Mouse (Mus musculus) ES-CJ7 (cell line): ENCODE data around the gene Plekho2.

Experiments used
- DNase-seq: peaks from one replicate; pipeline ENCODE4 v3.0.0; 2011; ENCODE audit warnings: low read depth, low spot score

Plekho2 gene

DNA sequence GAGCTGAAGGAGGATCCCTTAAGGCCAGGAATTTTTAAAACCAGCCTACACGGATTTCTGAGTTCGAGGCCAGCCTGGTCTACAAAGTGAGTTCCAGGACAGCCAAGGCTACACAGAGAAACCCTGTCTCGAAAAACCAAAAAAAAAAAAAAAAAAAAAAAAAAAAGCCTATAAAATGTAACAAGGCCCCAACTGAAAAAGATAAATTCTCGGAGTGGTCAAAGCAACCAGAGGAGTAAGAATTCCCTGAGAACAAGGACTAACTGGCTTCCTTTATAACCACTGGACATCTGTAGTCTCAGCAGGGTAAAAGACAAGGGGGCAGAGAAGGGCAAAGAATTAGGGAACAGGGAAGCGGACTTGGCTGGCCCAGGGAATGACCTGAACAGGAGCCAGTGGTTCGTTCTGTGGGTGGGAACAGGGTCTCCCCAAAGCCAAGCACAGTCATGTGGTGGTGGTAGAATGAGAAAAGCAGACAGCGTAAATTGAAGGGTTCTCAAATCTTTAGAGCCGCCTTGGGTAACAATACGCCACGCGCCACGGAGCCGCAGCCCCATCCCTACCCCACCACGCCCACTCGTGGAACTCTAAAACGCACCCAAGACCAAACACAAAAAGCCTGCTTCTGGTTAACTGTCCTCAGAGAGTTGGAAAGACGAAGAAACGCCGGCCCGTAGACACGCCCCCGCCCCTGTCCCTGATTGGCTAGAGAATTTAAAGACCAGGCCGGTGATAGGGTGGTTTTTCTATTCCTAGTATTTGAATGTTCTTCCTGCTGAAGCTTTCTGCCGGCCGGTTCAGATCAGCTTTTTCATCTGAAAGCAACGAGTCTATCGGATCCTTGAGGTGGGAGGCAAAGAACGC lies 6.8 kb upstream of the Plekho2 start, which contains the start of gene Pif1:
Pif1 (plus strand) TSS at position 755 of the 864 bp plus-strand sequence.
- DNase-seq, result peak; percentile 94

DNA sequence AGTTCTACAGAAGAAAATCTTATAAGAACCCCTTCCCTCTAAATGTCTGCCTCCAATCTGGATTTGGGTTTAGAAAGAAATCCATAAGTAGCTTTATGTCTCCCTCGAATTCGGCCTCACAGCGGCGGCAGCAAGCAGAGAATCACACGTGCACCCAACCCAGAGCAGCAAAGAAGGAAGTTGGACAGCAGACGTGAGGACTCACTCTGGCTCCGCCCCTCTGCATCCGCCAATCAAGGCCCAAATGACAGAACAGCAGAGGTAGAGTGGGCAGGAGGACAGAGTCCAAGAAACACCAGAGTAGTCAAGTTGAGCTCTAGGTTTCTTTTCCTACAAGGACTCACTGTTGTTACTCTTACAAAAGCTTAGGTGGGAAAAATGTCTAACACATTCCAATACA lies 3.2 kb upstream of the Plekho2 start:
- DNase-seq, result peak; percentile 77

GRCm38 (mm10) chr9:65580401-65581256 lies 789 bp upstream of the Plekho2 start:
- peak; percentile 96 for DNase-seq

DNA sequence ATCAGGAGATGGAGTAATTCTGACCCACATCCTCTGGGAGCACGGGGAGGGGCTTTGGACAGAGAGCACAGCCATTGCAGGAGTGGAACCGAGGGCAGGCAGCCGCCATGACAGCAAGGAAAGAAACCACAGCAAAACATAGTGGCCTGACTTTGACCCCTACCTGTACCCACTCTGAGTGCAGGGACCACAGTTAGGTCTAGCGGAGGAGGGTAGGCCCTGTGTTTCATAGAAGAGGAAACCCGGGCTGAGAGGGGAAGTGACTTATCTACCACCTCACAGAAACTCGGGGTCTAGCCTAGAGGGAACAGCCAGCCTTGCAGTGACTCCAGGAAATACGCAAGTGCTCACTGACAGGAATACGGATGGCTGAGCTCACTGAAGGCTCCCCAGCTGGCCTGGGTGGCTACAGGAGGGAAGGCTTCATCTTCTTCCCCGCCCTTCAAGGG lies 1.0 kb downstream of the Plekho2 start:
- no peak for DNase-seq

DNA sequence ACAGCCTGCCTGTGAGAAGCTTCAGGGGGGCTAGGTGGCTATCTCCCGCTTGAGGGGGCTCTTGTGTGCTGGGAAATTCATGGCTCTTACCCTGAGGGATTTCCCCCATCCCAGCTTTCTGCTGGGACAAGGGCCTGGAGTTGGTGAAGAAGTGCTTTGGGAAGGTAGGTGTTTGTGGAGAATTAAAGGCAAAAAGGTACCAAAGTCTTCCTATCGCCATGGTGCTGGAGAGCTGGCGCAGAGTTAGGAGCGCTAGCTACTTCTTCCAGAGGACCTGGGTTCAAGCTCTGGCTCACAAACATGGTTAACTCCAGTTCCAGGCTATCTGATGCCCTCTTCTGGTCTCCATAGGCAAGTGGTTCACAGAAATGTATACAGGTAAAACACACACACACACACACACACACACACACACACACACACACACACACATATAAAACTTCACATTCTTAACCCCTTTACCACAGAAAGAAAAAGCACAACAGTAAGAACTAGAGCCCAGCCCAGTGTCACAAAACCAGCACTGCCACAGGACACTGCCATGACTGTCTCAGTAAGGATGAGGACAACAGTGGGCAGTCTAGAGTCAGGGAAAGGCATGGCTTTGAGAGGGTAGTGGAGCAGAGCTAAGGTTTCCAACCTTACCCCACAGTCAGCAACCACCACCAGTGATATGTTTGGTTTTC lies 2.2 kb downstream of the Plekho2 start:
- DNase-seq, result peak; percentile 30

- DNase-seq, result no peak
Measured at GRCm38 (mm10) chr9:65576861-65577510, 2.9 kb downstream of the Plekho2 start.

- no peak for DNase-seq
Measured at GRCm38 (mm10) chr9:65575393-65576196, 4.2 kb downstream of the Plekho2 start.

- DNase-seq, result no peak
Measured at GRCm38 (mm10) chr9:65574513-65575392, 5.1 kb downstream of the Plekho2 start.

DNA sequence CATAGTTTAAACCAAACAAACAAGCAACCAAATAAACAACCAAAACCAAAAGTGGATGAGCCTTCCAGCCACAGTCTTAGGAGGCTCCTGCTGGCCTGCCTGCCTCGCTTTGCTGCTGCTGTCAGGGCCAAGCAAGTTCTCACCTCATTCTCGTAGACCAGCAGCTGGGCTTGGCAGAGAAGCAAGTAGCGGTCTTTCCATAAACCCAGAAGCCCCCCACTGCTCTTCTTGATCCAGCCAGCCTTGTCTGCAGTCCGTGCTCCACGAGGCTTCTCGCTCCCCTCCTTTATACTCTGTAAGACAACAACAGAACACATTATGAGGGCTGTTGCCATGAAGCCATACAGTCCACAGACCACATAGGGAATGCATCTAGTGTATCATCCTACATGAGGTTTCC lies 7.0 kb downstream of the Plekho2 start:
- DNase-seq, result no peak

- no peak for DNase-seq
Measured at GRCm38 (mm10) chr9:65569491-65569971, 10.3 kb downstream of the Plekho2 start.

DNA sequence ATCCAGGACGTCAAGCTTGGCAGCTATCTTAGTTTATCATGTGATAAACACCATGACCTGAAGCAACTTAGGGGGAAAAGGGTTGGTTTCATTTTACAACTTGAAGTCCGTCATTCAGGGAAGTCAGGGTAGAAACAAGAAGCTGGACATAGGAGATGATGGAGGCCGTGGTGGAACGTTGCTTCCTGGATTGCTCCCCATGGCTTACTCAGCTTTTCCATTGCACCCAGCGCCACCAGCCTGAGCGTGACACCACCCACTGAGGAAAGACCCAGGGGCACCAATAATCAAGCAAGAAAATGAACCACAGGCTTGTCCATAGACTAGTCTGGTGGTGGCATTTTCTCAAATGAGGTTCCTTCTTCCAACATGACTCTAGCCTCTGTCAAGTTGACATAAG lies 11.1 kb downstream of the Plekho2 start:
- DNase-seq, result no peak

- DNase-seq, result no peak
Measured at GRCm38 (mm10) chr9:65564698-65565097, 15.1 kb downstream of the Plekho2 start.

DNA sequence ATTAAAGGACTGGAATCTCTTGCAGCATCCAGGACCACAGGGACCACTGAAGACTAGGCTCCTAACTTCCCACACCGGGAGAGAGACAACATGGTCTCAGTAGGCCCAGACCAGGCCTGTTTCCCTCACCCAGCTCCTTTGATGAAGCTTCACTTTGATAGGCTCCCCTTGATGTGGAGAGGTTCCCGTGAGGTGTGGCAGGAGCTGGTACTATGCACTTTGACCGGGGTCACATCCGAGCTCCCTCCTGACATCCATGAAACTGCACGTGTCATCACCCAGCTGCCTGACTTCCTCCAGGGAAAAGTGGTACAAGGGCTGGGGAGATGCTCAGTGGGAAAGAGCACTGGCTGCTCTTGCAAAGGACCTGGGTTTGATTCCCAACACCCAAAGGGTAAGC lies 16.8 kb downstream of the Plekho2 start:
- DNase-seq, result no peak

DNA sequence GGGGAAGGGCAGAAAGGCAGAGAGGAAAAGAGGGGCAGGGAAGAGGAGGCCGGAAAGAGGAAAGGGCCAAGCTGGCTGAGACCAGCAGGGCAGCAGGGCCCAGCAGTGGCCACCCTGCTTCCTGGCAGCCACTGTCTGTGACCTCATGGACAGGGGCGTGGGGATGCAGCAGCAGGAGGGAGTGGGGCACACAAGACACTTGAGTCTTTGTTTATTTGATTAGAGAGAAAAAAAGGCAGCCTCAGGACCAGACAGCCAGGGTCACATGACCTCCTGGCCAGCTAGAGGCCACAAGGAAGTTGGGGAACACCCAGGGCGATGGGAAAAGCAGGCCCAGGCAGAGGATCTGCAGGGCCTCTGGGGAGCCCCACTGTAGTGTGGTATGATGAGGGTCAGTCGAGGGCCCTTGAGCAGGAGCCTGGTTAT lies 17.7 kb downstream of the Plekho2 start:
- DNase-seq, result no peak

DNA sequence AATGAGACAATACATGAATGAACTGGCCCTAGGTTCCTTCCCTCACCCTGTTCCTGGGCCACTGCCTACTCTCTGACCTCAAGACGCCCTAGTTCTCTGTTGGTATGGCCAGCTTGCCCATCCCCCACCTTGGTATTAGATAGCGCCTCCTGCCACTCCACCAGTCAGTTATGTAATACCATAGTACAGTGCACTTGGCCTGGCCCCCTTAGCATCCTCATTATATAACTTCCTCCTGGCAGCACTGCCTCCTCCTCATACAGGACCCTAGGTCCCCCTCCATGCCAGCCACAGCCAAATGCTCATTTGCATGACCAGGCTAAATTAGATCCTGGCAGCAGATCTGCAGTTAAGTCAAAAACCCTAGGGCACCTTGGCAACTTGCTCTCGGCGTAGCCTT lies 18.8 kb downstream of the Plekho2 start:
- no peak for DNase-seq

GRCm38 (mm10) chr9:65558806-65559205 lies 21.0 kb downstream of the Plekho2 start:
- no peak for DNase-seq

DNA sequence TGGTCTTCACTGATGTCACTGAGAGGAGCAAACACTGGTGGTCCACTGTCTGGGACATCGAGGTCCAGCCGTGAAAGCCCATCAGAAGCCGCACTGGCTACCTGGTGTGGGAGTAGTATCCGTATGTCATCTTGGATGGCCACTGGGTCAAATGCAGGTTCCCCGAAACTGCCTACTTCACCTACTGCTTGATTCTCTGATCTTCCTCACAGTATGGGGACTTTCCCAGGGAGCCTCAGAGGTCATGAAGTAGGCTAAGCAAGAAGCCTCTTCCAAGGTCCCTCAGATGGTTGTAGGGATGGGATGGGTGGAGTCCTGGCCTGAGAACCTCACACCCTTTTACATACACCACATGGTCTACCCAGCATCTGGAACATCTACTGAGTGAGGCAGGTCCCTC lies 22.9 kb downstream of the Plekho2 start:
- DNase-seq, result no peak

GRCm38 (mm10) chr9:65556349-65556748 lies 23.5 kb downstream of the Plekho2 start:
- no peak for DNase-seq

- DNase-seq, result no peak
Measured at GRCm38 (mm10) chr9:65555621-65556020, 24.2 kb downstream of the Plekho2 start.
